Mouse (Mus musculus): Measurements from ENCODE around the gene Lif. TPM values are rescaled to one million over a fixed set of nuclear protein-coding genes. Genes with fewer than 3 reads are reported as not detected.
A peak's percentile ranks its signal among the peaks of the same experiment; 100 is the strongest.

Lif gene
- polyA plus RNA-seq (2015; fragmentation: Nextera tagmentation; extraction: Ambion mirVana) = 0.04 TPM in 1 of 2 replicates, not detected in the other

DNA sequence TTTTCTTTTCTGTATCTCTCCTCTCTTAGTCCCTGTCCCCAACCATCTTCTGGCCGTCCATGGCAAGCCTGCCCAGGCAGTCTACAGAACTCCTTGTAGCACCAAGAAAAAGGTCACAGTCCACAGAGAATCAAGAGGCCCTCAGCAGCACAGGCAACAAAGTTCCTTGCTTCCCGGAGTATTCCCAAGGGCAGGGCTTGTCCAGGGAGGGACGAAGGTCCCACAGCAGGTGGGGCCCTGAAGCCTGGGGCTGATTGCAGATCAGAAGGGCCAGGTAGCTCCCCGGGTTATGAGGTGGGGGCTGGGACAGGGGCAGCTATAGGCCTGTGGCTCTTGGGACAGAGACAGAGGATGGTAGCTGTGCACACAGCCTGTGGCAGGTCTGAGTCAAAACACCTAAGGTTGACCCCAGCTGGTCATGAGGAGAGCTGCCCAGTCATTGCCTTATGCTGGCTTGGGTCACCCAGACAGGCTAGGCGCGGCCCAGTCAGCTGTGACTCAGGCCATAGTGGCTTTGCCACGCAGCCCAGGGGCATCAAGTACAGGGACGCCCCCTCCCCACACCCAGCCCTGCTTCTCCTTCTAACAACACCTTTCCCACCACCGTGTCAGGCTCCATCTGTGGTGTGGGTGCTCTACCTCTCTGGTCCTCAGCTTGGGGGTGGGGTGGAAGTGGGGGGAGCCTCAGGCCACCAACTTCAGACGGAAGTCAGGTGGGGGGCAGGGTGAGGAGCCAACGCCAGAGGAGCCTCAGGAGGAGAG lies at the start of gene Lif:
Gene Lif, plus strand, starts transcription at position 712 of the 762 bp plus-strand sequence.
- no peak within 1 kb of the TSS for H3K4me2 ChIP-seq
- H3K27me3 ChIP-seq = no peaks in the 10 kb centered on the region
- 61% methylated on average over 11 of the region's 11 CpGs for WGBS
- no peaks in the 10 kb centered on the region for H3K36me3 ChIP-seq (ENCODE audit: poor library complexity, severe bottlenecking)
- no peak for ATAC-seq
- H3K9me3 ChIP-seq (replicated peaks) = no peaks in the 10 kb centered on the region
- peaks cover 20% of the 10 kb centered on the region for H3K4me1 ChIP-seq
- H3K4me3 ChIP-seq = no peak within 1 kb of the TSS
- H3K27ac ChIP-seq = no peak within 1 kb of the TSS
- no peak within 1 kb of the TSS for H3K9ac ChIP-seq

- Histone ChIP-seq H3K27me3 (no peaks in the 10 kb centered on the region), H3K4me3 (no peak overlapping the region), H3K27ac (no peak overlapping the region), H3K9ac (no peak overlapping the region), H3K4me1 (peaks cover 4% of the 10 kb centered on the region; the same call in 1 of the 2 replicates), H3K4me2 (no peak overlapping the region), H3K9me3 (replicated peaks) (no peaks in the 10 kb centered on the region), H3K36me3 (ENCODE audit: poor library complexity, severe bottlenecking) (peaks cover 53% of the 10 kb centered on the region)
- no peak for ATAC-seq
- WGBS = 91% methylated on average over 9 of the region's 9 CpGs
Observed at GRCm38 (mm10) chr11:4207655-4208054, 49.7 kb upstream of the Lif start.

DNA sequence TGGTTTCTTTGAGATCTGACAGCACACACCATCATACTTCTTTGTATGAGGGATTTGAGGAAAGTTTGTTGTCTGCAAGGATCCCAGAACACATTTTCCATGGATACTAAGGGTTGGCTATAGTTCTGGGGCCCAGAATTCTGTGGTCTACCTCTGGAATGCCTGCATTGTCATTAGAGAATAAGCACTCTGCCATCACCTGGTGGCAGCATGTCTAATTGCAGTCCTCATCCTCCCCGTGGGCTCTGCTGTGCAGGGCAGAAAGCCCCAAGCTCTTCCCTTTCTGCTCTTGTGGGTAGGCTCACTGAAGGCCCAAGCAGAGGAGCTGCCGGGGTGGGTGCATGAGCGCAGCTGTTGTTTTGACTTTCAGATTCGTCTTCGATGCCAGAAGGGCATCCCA lies 47.8 kb upstream of the Lif start:
- Histone ChIP-seq H3K4me3 (no peak overlapping the region), H3K27me3 (no peaks in the 10 kb centered on the region), H3K4me1 (no peaks in the 10 kb centered on the region), H3K9ac (no peak overlapping the region), H3K9me3 (replicated peaks) (no peaks in the 10 kb centered on the region), H3K36me3 (ENCODE audit: poor library complexity, severe bottlenecking) (peaks cover 72% of the 10 kb centered on the region), H3K4me2 (no peak overlapping the region), H3K27ac (no peak overlapping the region)
- WGBS = 83% methylated on average over 5 of the region's 5 CpGs
- no peak for ATAC-seq

DNA sequence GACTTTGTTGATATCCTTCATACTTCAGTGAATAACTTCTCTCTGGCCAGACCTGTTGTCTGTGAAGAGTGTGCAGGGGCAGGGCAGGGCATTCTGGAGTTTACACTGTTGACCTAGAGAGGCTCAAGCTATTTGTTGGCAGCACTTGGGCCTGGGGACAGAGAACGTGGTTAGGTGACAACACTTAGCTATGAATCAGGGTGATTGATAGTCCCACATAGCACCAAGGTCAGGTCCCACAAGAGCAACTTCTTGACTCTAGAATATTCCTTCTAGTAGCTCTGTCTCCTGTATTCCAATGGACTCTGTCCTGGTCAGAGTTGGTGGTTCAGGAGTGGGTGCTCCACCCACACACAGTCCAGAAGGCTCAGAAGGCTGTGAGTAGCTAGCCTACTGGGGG lies 46.6 kb upstream of the Lif start:
- peaks cover 84% of the 10 kb centered on the region for H3K36me3 ChIP-seq (ENCODE audit: poor library complexity, severe bottlenecking)
- H3K27ac ChIP-seq = no peak overlapping the region
- no peak overlapping the region for H3K9ac ChIP-seq
- no peaks in the 10 kb centered on the region for H3K9me3 ChIP-seq (replicated peaks)
- ATAC-seq = no peak
- no peaks in the 10 kb centered on the region for H3K4me1 ChIP-seq
- H3K4me2 ChIP-seq = no peak overlapping the region
- no peaks in the 10 kb centered on the region for H3K27me3 ChIP-seq
- H3K4me3 ChIP-seq = no peak overlapping the region
- 96% methylated on average over 1 of the region's 1 CpGs for WGBS

GRCm38 (mm10) chr11:4213107-4213506 lies 44.2 kb upstream of the Lif start:
- 96% methylated on average over 10 of the region's 10 CpGs for WGBS
- Histone ChIP-seq H3K4me2 (no peak overlapping the region), H3K9me3 (replicated peaks) (0 out of 2 replicates have a peak, but pooled peaks cover 3% of the 10 kb centered on the region), H3K36me3 (ENCODE audit: poor library complexity, severe bottlenecking) (peaks cover 70% of the 10 kb centered on the region), H3K27ac (no peak overlapping the region), H3K27me3 (peaks cover 9% of the 10 kb centered on the region), H3K4me1 (peaks cover 4% of the 10 kb centered on the region), H3K9ac (no peak overlapping the region), H3K4me3 (no peak overlapping the region)
- ATAC-seq = no peak

- Histone ChIP-seq H3K27ac (no peak overlapping the region), H3K9me3 (replicated peaks) (0 out of 2 replicates have a peak, but pooled peaks cover 3% of the 10 kb centered on the region), H3K27me3 (peaks cover 21% of the 10 kb centered on the region), H3K4me2 (no peak overlapping the region), H3K4me1 (peaks cover 11% of the 10 kb centered on the region), H3K36me3 (ENCODE audit: poor library complexity, severe bottlenecking) (peaks cover 63% of the 10 kb centered on the region), H3K9ac (no peak overlapping the region), H3K4me3 (no peak overlapping the region)
- 92% methylated on average over 14 of the region's 14 CpGs for WGBS
- no peak for ATAC-seq
Observed at GRCm38 (mm10) chr11:4214572-4214971, 42.8 kb upstream of the Lif start.

DNA sequence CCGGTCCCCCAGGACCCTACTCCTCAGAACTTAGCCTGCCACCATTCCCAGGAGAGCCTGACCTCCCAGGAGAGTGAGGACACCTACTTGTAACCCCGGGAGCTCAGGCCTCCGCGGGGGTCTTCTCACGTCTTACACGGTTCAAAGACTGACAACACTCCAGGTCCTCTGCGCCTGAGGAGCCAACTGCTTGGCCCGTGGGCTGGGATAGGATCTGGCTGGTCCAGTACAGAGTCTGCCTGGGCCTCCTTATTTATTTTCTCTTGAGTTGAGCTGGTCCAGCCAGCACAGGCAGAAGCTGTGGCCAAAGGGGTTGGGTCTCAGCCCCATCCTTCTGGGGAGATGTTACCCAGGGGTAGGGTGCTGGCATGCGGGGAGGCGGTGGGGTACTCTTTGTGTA lies 42.3 kb upstream of the Lif start:
- Histone ChIP-seq H3K9me3 (replicated peaks) (0 out of 2 replicates have a peak, but pooled peaks cover 3% of the 10 kb centered on the region), H3K36me3 (ENCODE audit: poor library complexity, severe bottlenecking) (peaks cover 58% of the 10 kb centered on the region), H3K4me1 (peaks cover 11% of the 10 kb centered on the region), H3K4me3 (no peak overlapping the region), H3K27me3 (peaks cover 25% of the 10 kb centered on the region), H3K4me2 (no peak overlapping the region), H3K9ac (no peak overlapping the region), H3K27ac (no peak overlapping the region)
- WGBS = 90% methylated on average over 10 of the region's 10 CpGs
- ATAC-seq = no peak

DNA sequence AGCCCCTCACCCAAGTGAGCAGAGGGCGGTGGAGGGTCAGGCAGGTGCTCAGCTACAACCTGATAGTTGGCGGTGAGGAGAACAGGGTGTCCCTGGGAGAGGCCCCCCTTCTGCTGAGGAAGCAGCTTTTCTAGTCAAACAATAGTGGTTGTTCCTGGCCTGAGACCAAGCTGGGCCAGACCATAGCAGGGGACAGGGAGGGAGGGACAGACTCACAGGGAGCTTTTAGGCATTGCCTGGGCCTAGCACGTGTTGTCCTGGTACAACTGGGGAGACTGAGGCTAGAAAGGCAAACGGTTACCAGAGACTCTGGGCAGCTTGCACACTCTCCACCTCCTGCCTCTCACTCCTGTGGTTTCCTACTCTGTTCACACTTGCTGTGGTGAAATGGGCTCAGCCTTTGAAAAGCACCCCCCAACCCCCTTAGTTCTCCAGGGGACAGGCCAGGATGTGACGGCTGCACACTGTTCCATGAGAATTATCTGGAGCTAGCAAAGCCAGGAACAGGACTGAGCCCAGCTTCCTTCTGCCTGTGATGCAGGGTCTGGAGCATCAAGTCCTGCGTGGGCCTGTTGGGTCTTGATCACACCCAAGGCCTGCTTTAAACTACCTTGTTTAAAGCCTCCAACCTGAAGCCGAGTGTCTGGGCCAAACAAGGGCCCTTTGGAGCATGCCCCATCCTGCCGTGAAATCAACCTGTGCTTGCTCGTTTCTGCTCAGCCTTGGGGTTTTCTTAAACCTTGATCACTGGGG lies 40.9 kb upstream of the Lif start:
- H3K9me3 ChIP-seq (replicated peaks) = 0 out of 2 replicates have a peak, but pooled peaks cover 3% of the 10 kb centered on the region
- H3K36me3 ChIP-seq (ENCODE audit: poor library complexity, severe bottlenecking) = peaks cover 45% of the 10 kb centered on the region
- H3K4me3 ChIP-seq = no peak overlapping the region
- ATAC-seq = no peak
- peaks cover 11% of the 10 kb centered on the region for H3K4me1 ChIP-seq
- H3K4me2 ChIP-seq = no peak overlapping the region
- peaks cover 28% of the 10 kb centered on the region for H3K27me3 ChIP-seq
- no peak overlapping the region for H3K27ac ChIP-seq
- no peak overlapping the region for H3K9ac ChIP-seq
- WGBS = 85% methylated on average over 9 of the region's 9 CpGs

DNA sequence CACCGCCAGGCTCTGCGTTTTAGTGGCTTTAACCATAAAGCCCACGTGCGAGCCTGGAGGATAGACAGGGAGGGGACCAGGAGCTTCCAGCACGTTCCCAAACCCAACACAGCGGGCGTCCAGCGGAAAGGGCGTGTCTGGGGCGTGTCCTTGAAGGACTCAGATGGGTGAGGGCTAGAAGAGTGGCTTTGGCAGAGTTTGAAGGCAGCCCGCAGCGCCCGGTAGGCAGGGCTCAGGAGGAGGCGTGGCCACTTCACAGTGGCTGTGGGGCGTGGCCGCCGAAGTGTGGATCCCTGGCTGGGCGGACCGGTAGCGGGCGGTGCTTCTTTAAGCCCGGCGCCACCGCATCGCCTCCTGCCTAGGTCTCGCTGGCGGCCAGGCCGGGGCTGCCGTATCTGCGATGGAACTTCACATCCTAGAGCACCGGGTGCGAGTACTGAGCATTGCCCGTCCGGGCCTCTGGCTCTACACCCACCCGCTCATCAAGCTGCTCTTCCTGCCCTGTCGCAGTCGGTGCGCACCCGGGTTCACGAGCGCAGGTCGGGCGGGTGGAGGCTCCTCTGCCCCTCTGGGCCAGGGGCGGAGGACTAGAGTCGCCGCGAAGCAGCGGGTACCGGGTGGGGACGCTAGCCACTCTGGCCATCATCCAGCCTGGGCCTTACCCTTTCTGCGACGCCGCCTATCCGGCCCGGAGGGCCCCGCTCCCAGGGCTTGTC lies 39.3 kb upstream of the Lif start, which contains the start of gene Castor1:
Gene Castor1, plus strand, starts transcription at position 312 of the 716 bp plus-strand sequence.
- peak within 1 kb of the TSS; percentile 86 for H3K4me2 ChIP-seq
- ATAC-seq = peak; percentile 87
- peaks cover 11% of the 10 kb centered on the region for H3K4me1 ChIP-seq
- peak within 1 kb of the TSS; percentile 65 for H3K9ac ChIP-seq
- no peak within 1 kb of the TSS for H3K27ac ChIP-seq
- H3K9me3 ChIP-seq (replicated peaks) = 0 out of 2 replicates have a peak, but pooled peaks cover 3% of the 10 kb centered on the region
- peaks cover 29% of the 10 kb centered on the region for H3K36me3 ChIP-seq (ENCODE audit: poor library complexity, severe bottlenecking)
- H3K27me3 ChIP-seq = peaks cover 28% of the 10 kb centered on the region
- 2% methylated on average over 56 of the region's 56 CpGs for WGBS
- H3K4me3 ChIP-seq = peak within 1 kb of the TSS; percentile 43

- peaks cover 28% of the 10 kb centered on the region for H3K27me3 ChIP-seq
- H3K4me1 ChIP-seq = peaks cover 11% of the 10 kb centered on the region
- H3K9ac ChIP-seq = peak overlapping the region; percentile 65; the same call in 1 of the 2 replicates
- no peak for ATAC-seq
- H3K9me3 ChIP-seq (replicated peaks) = 0 out of 2 replicates have a peak, but pooled peaks cover 3% of the 10 kb centered on the region
- 3% methylated on average over 6 of the region's 6 CpGs for WGBS
- H3K4me2 ChIP-seq = peak overlapping the region; percentile 86
- peak overlapping the region; percentile 43 for H3K4me3 ChIP-seq
- H3K27ac ChIP-seq = no peak overlapping the region
- peaks cover 24% of the 10 kb centered on the region for H3K36me3 ChIP-seq (ENCODE audit: poor library complexity, severe bottlenecking)
Observed at GRCm38 (mm10) chr11:4218637-4219036, 38.7 kb upstream of the Lif start.

- peaks cover 17% of the 10 kb centered on the region for H3K36me3 ChIP-seq (ENCODE audit: poor library complexity, severe bottlenecking)
- H3K9me3 ChIP-seq (replicated peaks) = 0 out of 2 replicates have a peak, but pooled peaks cover 3% of the 10 kb centered on the region
- H3K9ac ChIP-seq = no peak overlapping the region
- H3K4me3 ChIP-seq = no peak overlapping the region
- no peak for ATAC-seq
- H3K27me3 ChIP-seq = peaks cover 28% of the 10 kb centered on the region
- WGBS = 21% methylated on average over 2 of the region's 2 CpGs
- no peak overlapping the region for H3K27ac ChIP-seq
- H3K4me1 ChIP-seq = peaks cover 11% of the 10 kb centered on the region
- H3K4me2 ChIP-seq = no peak overlapping the region
Observed at GRCm38 (mm10) chr11:4219317-4219751, 38.0 kb upstream of the Lif start.

Measured in forebrain, embryonic 13.5 days (tissue).